Mouse (Mus musculus) cerebellum, adult 9-11 months (tissue): Measurements from ENCODE around the gene E330034G19Rik.
A peak's percentile ranks its signal among the peaks of the same experiment; 100 is the strongest.
"Not testable (repeated sequence)": the region's sequence is repeated elsewhere in the genome, so short reads cannot be mapped to it uniquely, and the experiment has no call there.

Experiments
- DNase-seq: peaks from one replicate; pipeline ENCODE4 v3.0.0; 2022

E330034G19Rik gene

DNA sequence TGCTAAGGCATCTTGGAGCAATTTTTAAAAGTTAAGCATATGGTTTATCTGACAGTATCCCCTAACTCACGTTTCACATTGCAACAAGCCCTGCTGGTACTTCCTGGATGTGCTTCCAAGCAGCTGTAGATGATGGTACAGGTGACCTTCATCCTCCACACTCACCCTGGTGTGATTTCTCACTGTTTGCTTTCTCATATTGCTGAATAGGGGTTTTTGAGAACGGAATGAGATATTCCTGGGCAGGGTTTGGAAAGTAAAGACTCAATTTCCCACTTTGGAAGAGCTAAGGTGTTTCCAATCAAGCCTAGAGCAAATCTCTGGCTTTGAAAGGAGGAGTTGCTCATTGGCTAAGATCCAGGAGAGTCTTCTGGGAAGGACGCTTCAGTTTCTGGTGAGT lies at the start of gene E330034G19Rik:
E330034G19Rik (plus strand) TSS at position 301 of the 400 bp plus-strand sequence.
- no peak for DNase-seq

DNA sequence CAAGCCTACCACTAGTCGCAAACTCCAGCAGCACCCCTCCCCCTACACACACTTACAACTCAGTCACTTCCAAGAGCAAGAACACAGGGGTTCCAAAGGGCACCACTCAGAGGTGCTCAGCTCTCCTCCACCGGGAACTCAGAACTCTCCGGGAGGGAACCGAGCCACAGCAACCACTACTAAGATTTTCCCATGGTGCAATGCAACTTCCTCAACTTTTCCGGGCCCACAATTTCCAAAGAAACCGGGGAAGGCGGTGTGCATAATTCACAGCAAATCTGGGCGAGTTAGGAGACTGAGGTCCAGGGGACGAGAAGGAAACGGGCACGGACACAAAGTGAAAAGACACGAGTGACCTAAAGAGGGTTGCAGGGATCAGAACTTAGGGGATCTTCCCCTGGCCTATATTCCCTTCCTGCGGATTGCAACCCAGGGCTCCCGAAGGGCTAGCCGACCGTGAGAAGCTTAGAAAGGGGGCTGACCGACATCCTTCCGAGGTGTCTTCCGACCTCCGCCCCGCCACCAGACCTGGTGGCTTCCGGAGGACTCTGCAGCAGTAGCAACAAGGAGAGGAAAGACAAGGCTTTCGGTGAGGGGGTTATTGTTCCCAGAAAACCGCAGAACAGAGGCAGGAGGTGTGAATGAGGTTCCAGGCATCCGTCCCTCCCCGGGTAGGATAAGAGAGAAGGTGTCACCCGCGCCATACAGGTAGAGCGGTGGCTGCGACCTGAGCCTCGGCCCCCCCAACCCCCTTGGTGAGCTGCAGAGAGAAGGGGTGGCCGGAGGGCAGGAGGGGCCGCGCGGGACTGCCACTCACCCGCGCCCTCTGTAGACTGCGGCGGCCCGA lies 48.5 kb upstream of the E330034G19Rik start:
- peak; percentile 30 for DNase-seq

DNA sequence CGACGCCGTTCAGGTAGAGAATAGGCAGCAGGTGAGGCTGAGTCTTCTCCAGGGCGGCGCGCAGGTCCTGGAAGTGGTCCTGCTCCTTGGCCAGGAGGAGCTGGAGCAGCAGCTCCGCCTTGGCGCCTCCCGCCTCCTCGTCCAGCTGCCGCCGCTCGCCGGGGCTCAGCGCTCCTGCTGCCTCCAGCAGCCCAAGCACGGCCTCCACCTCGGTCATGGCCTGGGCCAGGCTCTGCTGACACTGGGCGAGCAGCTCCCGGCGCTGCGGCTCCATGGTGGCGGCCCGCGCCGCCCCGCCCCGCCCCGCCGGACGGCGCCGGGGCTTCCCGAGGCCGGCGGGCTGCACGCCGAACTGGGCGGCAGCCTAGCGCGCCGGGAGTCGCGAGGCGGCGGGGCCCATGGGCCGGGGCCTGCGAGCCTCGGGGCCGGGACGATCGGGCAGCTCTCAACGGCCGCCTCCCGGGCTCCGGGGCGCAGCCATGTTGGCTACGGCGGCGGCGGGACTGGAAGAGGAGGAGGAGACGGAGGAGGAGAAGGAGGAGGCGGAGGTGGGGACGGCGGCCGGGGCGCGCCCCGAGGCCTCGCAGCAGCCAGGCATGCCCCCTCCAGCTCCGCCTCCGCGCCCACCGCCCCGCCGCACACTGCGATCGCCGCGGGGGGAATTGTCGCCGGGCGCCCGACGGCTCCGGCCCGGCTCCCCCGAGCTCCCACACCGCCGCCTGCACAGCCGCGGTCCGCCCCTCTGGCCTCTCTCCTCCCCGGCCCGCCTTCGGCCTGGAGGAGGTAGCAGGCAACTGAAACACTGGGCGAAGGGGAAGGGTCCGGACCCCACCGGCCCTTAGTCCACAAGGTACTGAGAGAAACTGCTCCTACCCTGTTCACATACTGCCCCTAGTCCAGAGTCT lies 47.6 kb upstream of the E330034G19Rik start, which contains the start of gene Dlg5:
Dlg5 (minus strand) TSS at position 744 of the 905 bp plus-strand sequence.
- peak; percentile 76 for DNase-seq

DNA sequence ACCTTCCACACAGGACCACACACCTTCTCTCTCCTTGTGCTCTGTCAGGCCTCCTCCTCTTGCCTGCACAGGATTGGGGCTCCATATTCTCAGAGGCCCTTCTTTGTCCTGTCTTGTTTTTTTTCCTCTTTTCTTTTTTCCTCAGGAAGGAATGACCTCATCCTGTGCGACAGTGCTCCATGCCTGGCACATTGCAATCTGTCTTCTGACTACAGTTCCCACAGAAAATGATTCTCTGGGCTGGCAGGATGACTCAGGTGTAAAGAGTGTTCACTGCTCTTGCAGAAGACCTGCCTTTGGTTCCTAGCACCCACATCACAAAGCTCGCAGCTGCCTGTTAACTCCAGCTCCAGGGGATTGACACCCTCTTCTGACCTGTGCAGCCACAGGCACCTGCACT lies 43.1 kb upstream of the E330034G19Rik start:
- DNase-seq, result no peak

DNA sequence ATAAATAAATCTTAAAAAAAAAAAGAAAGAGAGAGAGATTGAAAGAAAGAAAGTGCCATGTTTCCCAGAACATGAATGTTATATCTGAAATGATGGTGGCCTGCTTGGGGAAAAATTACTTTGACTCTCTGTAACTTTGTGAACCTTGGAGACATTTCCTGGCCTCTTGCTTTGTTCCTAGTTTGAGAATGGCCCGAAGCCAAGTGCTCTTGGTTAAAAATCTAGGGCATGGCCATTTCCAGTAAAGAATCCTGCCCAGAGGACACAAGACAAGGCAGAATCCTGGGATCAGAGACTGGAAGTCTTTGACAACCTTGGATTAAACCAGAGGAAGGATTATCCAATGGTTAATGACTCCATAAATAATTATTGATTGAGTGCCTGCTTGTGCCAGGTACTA lies 41.7 kb upstream of the E330034G19Rik start:
- no peak for DNase-seq

DNA sequence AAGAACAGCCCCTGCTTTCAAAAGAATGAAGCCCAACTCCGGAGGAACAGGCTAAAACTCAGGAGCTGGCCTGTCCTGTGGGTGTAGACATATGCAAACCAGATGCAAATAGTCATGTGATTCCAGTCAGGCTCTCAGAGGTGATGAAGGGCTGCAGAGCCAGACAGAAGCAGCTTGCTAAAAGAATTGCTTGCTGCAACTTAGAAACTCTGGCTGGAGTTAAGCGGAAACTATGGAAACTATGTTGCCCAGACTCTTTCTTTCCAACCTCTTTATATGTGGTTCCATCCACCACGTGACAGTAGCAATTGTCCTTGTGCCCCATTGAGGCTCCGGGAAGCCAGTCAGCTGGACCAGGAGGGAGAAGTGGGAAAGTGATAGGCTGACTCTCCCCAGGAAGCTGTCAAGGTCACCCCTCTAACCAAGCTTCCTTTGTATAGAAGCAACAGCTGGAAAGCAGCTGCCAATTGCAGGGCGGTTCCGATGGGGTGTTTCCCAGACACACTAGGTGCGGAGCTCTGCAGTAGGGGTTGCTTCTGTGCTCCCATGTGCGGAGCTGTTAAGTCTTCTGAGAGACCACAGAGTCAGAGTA lies 39.3 kb upstream of the E330034G19Rik start:
- no peak for DNase-seq

DNA sequence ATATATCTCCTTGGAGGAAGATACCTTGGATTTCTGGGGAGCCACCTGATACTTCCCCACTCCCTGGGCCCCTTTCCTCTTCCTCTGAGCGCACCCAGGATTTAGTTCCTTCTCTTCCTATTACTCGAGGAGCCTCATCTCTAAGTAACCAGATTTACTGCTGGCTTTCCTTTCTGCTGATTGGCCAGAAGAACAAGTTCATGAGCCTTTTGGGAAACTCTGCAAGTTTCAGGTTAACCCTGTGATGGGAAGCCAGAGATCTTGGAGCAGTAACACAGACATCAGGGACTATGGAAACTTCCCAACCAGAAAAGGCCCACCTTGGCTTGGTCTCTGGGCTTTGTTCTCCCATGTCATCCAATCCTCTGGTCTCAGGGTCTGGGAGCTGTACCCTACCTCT lies 37.1 kb upstream of the E330034G19Rik start:
- DNase-seq, result no peak

DNA sequence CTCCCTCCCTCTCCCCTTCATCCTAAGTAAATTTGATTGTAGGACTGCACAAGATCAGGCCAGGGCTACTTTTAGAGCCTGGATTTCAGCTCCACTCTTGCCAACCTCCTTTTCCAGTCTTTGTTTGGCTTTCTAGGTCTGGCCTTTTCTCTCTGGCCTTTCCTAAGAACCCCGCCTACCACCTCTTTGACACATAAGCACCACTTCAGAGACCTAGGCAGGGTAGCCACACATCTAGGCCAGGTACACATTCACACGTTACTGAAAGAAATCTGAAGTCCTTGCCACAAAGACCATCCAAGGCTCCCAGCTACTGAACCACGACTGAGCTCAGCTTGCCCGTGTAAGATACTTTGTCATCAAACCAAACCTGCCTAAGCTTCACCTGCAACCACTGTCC lies 32.6 kb upstream of the E330034G19Rik start:
- DNase-seq, result no peak

DNA sequence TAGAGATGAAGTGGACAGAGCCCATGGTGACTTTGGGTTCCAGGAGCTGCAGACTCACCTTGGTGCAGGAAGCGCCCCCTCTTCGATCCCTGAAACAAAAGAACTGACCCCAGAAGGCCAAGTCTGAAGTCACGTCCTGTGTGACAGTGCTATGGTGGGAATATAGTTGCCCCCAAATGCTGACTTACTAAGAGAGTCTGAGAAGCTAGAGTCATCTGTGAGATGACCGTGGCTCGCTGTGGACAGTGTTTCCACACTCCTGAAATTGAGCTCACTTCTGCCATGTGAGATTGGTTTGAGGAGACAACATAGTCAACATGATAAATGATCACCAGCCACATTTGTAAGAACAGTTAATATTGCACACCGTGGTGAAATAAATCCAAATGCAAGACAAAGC lies 30.6 kb upstream of the E330034G19Rik start:
- DNase-seq, result no peak

DNA sequence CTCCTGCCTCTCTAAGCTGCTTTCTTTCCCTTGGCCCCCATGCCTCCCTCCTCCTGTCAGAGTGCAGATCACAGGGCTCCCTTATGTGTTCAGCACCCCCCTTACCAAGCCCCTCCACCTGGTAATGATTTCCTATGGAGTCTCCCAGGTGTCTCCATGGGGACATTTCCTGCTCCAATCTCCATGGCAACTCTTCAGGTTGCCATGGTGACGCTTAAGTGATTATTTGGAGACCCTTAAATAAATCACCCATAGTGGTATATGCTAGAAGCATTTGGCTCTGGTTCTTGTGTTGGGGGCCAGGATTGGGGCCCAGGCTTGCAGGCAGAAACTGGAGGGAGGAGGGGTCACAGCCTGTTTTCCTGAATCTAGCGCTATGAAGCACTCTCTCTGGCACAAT lies 30.1 kb upstream of the E330034G19Rik start:
- no peak for DNase-seq

DNA sequence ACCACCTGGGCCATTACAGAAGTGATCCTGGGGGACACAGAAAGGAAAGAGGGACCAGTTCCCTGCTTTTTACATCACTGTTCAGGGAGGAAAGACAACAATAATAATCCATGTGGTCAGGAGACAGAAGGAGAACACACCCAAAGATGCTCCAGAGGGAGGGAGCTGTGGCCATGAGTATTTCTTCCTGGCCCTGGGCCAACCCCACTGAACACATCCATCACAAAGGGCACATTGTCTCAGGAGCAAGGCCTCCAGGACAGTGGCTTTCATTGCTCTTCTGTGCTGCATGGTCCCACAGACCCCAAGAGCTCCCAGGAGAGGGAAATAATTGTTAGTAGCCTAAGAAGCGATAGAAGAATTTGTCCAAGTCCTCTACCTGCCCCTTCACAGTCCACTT lies 23.4 kb upstream of the E330034G19Rik start:
- DNase-seq, result no peak

DNA sequence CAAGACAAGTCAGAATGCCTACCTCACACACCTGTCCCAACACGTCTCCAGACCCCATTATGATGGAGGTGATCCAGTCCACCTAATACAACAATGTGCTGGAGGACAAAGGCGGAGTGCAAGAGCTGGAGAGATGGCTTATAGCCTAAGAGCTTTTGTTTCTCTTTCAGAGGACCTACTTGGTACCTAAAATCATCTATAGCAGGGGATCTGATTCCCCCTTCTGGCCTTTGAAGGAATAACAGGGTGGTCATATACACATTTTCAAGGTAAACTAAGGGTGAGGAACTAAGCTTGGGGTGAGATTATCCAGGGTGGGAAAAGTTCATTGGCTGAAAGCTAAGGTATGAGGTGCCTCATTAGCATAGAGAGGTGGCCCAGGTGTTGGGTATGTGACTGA lies 19.4 kb upstream of the E330034G19Rik start:
- DNase-seq, result no peak

DNA sequence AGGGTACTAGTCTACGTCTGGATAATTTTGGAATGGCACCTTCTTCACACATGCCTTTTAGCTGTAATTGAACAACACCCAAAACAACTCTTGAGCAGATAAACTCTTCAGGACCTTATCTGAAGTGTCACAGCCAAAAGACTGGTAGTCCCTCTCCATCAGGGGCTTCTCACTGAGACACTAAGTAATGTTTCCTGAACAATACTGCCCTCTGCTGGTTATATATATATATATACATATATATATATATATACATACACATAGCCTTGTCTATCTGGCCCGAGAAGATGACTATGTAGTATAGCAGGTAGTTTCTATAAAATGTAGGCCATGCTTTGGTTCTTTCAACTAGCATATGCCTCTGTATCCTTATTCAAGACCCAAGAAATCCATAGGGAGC lies 17.5 kb upstream of the E330034G19Rik start:
- DNase-seq, result no peak

DNA sequence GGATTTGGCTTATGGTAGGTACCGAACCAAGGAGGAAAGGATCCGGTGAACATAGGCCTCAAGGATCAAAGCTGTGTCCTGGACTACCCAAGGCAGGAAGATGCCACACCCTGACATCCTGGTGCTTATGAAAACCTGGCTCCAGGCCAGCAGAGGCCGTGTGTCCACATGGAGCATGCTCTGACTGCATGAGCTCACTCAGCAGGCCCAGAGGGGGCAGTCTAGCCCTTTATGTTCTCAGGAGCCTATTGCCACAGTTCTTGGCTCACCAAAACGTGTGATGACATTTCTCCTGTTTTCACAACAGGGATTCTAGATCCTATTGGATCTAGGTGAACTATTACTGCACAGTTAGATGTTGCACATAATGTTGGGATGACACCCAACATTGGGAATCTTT lies 11.7 kb upstream of the E330034G19Rik start:
- DNase-seq, result no peak

DNA sequence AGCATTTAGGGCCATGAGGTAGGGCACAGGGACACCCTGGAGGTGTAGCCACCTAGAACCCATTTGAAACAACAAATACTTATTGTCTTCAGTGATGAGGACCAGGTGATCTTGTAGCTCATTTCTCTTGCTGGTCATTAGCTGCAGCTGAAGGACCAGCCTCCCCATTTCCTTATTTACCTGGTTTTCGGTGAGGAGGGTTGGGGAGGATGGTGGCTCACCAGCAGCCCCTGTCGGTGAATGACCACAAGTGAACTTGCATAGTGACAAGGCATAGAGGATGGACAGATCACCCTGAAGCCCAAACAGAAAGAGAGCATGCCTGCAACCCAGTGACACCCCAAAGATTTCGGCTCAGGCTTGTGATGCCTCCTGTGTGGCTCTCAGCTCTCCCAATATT lies 10.7 kb upstream of the E330034G19Rik start:
- no peak for DNase-seq

DNA sequence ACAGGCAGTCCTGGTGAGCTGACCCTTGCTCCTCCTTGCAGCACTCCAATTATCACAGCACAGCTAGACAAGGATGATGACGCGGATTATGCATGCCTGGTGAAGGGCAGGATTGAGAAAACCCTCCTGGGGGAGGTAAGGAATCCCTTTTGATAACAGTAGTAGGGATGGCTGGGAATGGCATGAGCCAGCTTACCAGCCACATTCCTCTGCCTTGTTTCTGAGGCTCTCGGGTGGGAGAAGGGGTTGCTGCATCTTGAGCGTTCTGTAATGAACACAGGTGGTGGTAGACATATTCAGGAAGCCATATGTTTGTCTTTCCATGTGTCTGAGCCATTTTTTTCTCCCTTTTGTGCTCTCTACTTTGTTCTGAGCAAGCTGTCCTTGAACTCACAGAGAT lies 6.9 kb upstream of the E330034G19Rik start:
- no peak for DNase-seq

DNA sequence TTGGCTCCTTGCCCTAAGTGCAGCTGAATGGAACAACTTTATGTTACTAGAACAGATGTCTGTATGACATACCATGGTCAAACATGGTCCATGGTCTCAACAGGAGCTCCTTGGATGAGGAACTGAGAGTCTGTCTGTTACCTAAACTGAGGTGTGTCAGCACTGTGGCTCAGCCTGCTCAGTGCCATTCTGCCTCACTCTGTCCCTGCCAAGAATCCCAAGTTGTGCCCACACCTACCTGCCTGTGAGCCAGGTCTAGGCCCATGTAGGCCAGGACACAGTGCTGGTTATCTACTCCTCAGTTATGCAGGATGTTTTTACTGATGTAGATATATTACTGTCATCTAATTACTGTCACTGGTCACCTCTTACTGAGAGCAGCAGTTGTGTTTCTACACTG lies 2.3 kb upstream of the E330034G19Rik start:
- no peak for DNase-seq

DNA sequence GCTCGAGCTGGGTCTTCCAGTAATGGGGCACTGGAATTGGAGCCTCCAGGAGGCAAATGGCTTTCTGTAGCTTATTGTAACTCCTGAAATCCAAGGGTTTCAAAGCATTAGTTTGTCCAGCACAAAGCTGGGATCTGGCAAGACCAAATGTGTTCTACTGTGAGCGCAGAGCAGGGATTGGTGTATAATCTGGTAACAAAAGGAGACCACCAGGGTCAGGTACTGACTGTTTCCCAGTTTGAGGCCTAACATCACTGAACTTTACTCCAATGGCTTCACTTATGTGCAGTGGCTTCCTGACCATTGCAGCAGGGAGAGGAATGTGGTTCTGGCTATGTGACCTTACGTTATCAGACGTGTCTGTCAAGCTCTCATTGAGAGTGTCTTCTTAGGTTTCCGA lies 617 bp downstream of the E330034G19Rik start:
- DNase-seq, result no peak

DNA sequence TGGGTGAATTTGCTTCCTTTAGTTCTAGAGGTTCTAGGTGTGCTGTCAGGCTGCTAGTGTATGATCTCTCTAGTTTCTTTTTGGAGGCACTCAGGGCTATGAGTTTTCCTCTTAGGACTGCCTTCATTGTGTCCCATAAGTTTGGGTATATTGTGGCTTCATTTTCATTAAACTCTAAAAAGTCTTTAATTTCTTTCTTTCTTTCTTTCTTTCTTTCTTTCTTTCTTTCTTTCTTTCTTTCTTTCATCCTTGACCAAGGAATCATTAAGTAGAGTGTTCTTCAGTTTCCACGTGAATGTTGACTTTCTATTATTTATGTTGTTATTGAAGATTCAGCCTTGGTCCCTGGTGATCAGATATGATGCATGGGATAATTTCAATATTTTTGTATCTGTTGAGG lies 9.1 kb downstream of the E330034G19Rik start:
- DNase-seq, result not testable (repeated sequence)

DNA sequence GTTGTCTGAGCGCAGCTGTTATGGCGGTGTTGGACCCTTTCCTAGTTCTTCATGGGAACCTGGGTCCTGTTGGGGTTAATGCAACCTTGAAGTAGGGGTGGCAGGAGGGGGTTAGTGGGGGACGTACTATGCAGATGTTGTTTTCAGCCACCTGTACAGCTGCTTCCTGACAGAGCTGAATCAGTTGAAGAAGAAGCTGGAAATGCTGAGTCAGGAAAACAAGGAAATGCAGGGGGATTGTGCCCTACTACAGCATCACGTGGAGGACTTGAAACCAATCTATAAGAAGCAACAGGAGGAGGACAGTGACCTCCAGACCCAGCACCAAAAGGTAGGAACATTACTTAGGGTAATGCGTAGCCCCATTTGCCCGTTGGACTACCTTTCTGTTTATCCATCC lies 13.7 kb downstream of the E330034G19Rik start:
- no peak for DNase-seq

DNA sequence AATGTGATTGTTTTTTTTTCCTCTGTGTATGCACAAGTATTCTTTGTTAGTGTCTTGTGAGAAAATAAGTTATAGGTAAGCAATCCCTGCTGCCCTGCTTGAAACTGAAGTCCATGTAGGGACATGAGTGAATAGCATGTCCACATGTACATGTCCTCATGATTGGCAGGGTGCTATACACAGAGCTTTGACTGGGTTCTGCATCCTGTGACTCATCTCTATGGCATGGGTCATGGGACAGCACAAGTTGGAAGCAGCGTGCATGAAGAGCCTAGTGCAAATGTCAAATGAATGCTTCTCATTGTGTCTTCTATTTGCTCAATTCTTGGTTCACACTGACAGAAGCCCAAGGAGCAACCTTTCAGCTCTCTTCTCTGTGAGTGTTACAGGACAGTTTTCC lies 14.1 kb downstream of the E330034G19Rik start:
- no peak for DNase-seq

DNA sequence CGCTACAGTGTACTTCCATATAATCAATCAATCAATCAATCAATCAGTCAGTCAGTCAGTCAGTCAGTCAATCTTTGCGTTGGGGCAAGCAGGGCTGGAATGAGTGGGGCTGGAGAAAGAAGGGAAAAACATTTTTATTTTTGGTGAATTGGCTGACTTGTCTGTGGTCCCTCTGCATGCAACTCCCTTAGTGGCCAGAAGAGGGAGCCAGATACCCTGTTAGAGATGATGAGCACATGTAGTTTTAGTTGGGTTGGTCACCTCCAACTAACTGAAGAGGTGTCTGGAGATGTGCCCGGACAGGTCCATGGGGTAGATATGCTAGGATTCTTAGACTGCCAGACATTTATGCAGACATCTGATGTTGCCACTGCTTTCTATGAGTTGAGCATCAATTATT lies 18.1 kb downstream of the E330034G19Rik start:
- DNase-seq, result peak; percentile 37

DNA sequence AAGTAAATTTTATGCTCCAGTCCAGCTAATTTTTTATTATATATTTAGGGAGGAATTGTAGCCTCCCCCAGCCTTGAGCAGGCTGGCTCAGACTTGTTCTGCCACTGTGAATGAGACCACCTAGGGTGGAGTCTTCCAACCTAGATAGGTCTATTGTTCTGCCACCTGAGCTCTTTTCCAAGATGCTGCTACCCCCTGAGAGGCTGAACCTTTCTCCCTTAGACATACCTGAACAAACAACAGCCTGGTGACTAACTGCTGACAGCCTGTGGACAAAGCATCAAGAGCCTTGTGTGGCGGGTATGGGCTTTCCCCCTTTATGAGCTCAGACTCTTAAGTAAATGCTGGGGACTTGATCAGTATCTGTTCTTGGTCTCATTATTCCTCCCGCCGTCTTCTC lies 54.0 kb downstream of the E330034G19Rik start:
- DNase-seq, result not testable (repeated sequence)
